Mouse (Mus musculus): ENCODE data around the gene Fry.

Fry gene

GRCm38 (mm10) chr5:150118455-150119241 lies at the start of gene Fry:
Gene Fry, plus strand, starts transcription at chr5:150118645.
- peak; percentile 11 for DNase-seq (ENCODE audit: low read depth, low spot score)

GRCm38 (mm10) chr5:150070086-150070485 lies 48.4 kb upstream of the Fry start:
- DNase-seq (ENCODE audit: low read depth, low spot score): no peak

GRCm38 (mm10) chr5:150071738-150072137 lies 46.7 kb upstream of the Fry start:
- DNase-seq (ENCODE audit: low read depth, low spot score): no peak

GRCm38 (mm10) chr5:150079866-150080797 lies 38.3 kb upstream of the Fry start:
- DNase-seq (ENCODE audit: low read depth, low spot score): no peak

GRCm38 (mm10) chr5:150082696-150083095 lies 35.7 kb upstream of the Fry start:
- DNase-seq (ENCODE audit: low read depth, low spot score): no peak

- no peak for DNase-seq (ENCODE audit: low read depth, low spot score)
Observed at GRCm38 (mm10) chr5:150083190-150083589, 35.3 kb upstream of the Fry start.

GRCm38 (mm10) chr5:150097620-150098019 lies 20.8 kb upstream of the Fry start:
- DNase-seq (ENCODE audit: low read depth, low spot score): no peak

- DNase-seq (ENCODE audit: low read depth, low spot score): no peak
Observed at GRCm38 (mm10) chr5:150098754-150099153, 19.7 kb upstream of the Fry start.

GRCm38 (mm10) chr5:150101789-150102188 lies 16.7 kb upstream of the Fry start:
- no peak for DNase-seq (ENCODE audit: low read depth, low spot score)

GRCm38 (mm10) chr5:150106358-150106757 lies 12.1 kb upstream of the Fry start:
- DNase-seq (ENCODE audit: low read depth, low spot score): no peak

GRCm38 (mm10) chr5:150111236-150111635 lies 7.2 kb upstream of the Fry start:
- no peak for DNase-seq (ENCODE audit: low read depth, low spot score)

- DNase-seq (ENCODE audit: low read depth, low spot score): no peak
Observed at GRCm38 (mm10) chr5:150114007-150114406, 4.4 kb upstream of the Fry start.

GRCm38 (mm10) chr5:150114778-150115177 lies 3.7 kb upstream of the Fry start:
- DNase-seq (ENCODE audit: low read depth, low spot score): no peak

GRCm38 (mm10) chr5:150115271-150116092 lies 3.0 kb upstream of the Fry start:
- DNase-seq (ENCODE audit: low read depth, low spot score): no peak

- DNase-seq (ENCODE audit: low read depth, low spot score): no peak
Observed at GRCm38 (mm10) chr5:150116216-150116905, 2.1 kb upstream of the Fry start.

- DNase-seq (ENCODE audit: low read depth, low spot score): no peak
Observed at GRCm38 (mm10) chr5:150116906-150117216, 1.6 kb upstream of the Fry start.

GRCm38 (mm10) chr5:150118124-150118454 lies 356 bp upstream of the Fry start:
- no peak for DNase-seq (ENCODE audit: low read depth, low spot score)

- no peak for DNase-seq (ENCODE audit: low read depth, low spot score)
Observed at GRCm38 (mm10) chr5:150120676-150121075, 2.2 kb downstream of the Fry start.

GRCm38 (mm10) chr5:150122095-150122494 lies 3.6 kb downstream of the Fry start:
- DNase-seq (ENCODE audit: low read depth, low spot score): no peak

GRCm38 (mm10) chr5:150122571-150122970 lies 4.1 kb downstream of the Fry start:
- no peak for DNase-seq (ENCODE audit: low read depth, low spot score)

GRCm38 (mm10) chr5:150125920-150126319 lies 7.5 kb downstream of the Fry start:
- DNase-seq (ENCODE audit: low read depth, low spot score): no peak

All from retina, adult 2 months (tissue).